Mouse (Mus musculus) liver, embryonic 16.5 days (tissue): Measurements from ENCODE around the gene Lamb1. TPM values are rescaled to one million over a fixed set of nuclear protein-coding genes. Genes with fewer than 3 reads are reported as not detected.

ENCODE experiments used
- ATAC-seq: fragments of 200-750 bp; cut with Nextera tagmentation; 2 replicates; pipeline ENCODE4 v1.8.0; 2017; ENCODE audit warnings: low read depth, mild to moderate bottlenecking, moderate number of reproducible peaks, moderate library complexity
- H3K27ac ChIP-seq: fragments of 300-500 bp; sonication (generic); 2 replicates; pipeline ENCODE4 v1.5.1; 2014; ENCODE audit warnings: mild to moderate bottlenecking, low read length
- H3K27me3 ChIP-seq: fragments of 300-500 bp; sonication (generic); 2 replicates; pipeline ENCODE4 v1.6.1; 2014; ENCODE audit warnings: low read depth, low read length, mixed read lengths; ENCODE audit not compliant: control insufficient read depth, insufficient read depth
- H3K36me3 ChIP-seq: fragments of 300-500 bp; sonication (generic); 2 replicates; pipeline ENCODE4 v1.6.1; 2014; ENCODE audit warnings: mild to moderate bottlenecking; ENCODE audit not compliant: control insufficient read depth, insufficient read depth
- H3K4me1 ChIP-seq: fragments of 300-500 bp; sonication (generic); 2 replicates; pipeline ENCODE4 v1.6.1; 2014; ENCODE audit warnings: low read depth, low read length, mixed read lengths; ENCODE audit not compliant: control insufficient read depth
- H3K4me2 ChIP-seq: fragments of 300-500 bp; sonication (generic); 2 replicates; pipeline ENCODE4 v1.6.1; 2014; ENCODE audit warnings: low read depth, low read length, mixed read lengths
- H3K4me3 ChIP-seq: fragments of 300-500 bp; sonication (generic); 2 replicates; pipeline ENCODE4 v1.5.1; 2014; ENCODE audit warnings: low read depth, mild to moderate bottlenecking, low read length
- H3K9ac ChIP-seq: fragments of 300-500 bp; sonication (generic); 2 replicates; pipeline ENCODE4 v1.6.1; 2014; ENCODE audit warnings: low read depth, low read length
- H3K9me3 ChIP-seq: fragments of 300-500 bp; sonication (generic); replicated peaks from 2 replicates; pipeline ENCODE4 v1.6.1; 2016; ENCODE audit warnings: low read length; ENCODE audit not compliant: control insufficient read depth
- WGBS: fragments of 180-500 bp; shearing (Covaris S2); extraction: QIAGEN DNeasy Blood & Tissue Kit; methylation state at CpG from one replicate; pipeline ENCODE4 v1.1.7; 2014; ENCODE audit not compliant: insufficient replicate concordance; 5-methylcytosine and 5-hydroxymethylcytosine counted together
- polyA plus RNA-seq: library from polyadenylated mRNA; unstranded; fragments of >200 nt; fragmentation: Nextera tagmentation; extraction: Ambion mirVana; gene quantifications from 2 replicates; pipeline ENCODE4 v1.2.1, GENCODE M21; 2015

Lamb1 gene
- polyA plus RNA-seq, 1 experiment from 2014 or later, result 6.0 TPM

- H3K36me3 ChIP-seq, result no peaks in the 10 kb centered on the region
- no peak overlapping the region for H3K9ac ChIP-seq
- H3K27me3 ChIP-seq, result no peaks in the 10 kb centered on the region
- no peaks in the 10 kb centered on the region for H3K9me3 ChIP-seq
- no peaks in the 10 kb centered on the region for H3K4me1 ChIP-seq
- H3K27ac ChIP-seq, result no peak overlapping the region
- WGBS, result 56% methylated on average over 4 of the region's 4 CpGs
- no peak for ATAC-seq
- H3K4me3 ChIP-seq, result no peak overlapping the region
- H3K4me2 ChIP-seq, result no peak overlapping the region
These were observed 18.6 kb downstream of the Lamb1 start for GRCm38 (mm10) chr12:31283617-31284136.

- H3K9me3 ChIP-seq, result no peaks in the 10 kb centered on the region
- no peak overlapping the region for H3K9ac ChIP-seq
- H3K27ac ChIP-seq, result no peak overlapping the region
- H3K4me2 ChIP-seq, result no peak overlapping the region
- no peaks in the 10 kb centered on the region for H3K27me3 ChIP-seq
- no peak overlapping the region for H3K4me3 ChIP-seq
- peaks cover 3% of the 10 kb centered on the region for H3K4me1 ChIP-seq
- ATAC-seq, result no peak
- WGBS, result 73% methylated on average over 10 of the region's 10 CpGs
- no peaks in the 10 kb centered on the region for H3K36me3 ChIP-seq
These were observed 24.0 kb downstream of the Lamb1 start for GRCm38 (mm10) chr12:31289046-31289445.

- no peak overlapping the region for H3K27ac ChIP-seq
- ATAC-seq, result no peak
- peaks cover 3% of the 10 kb centered on the region for H3K4me1 ChIP-seq
- no peak overlapping the region for H3K4me3 ChIP-seq
- no peak overlapping the region for H3K9ac ChIP-seq
- H3K4me2 ChIP-seq, result no peak overlapping the region
- H3K9me3 ChIP-seq, result no peaks in the 10 kb centered on the region
- H3K27me3 ChIP-seq, result no peaks in the 10 kb centered on the region
- 52% methylated on average over 3 of the region's 3 CpGs for WGBS
- no peaks in the 10 kb centered on the region for H3K36me3 ChIP-seq
These were observed 25.9 kb downstream of the Lamb1 start for GRCm38 (mm10) chr12:31290951-31291350.

GRCm38 (mm10) chr12:31293361-31294142, 28.5 kb downstream of the Lamb1 start:
- H3K36me3 ChIP-seq, result no peaks in the 10 kb centered on the region
- H3K27ac ChIP-seq, result no peak overlapping the region
- no peaks in the 10 kb centered on the region for H3K9me3 ChIP-seq
- peaks cover 3% of the 10 kb centered on the region for H3K4me1 ChIP-seq
- 39% methylated on average over 15 of the region's 15 CpGs for WGBS
- no peaks in the 10 kb centered on the region for H3K27me3 ChIP-seq
- peak; percentile 22; the same call in 1 of the 2 replicates for ATAC-seq
- no peak overlapping the region for H3K4me3 ChIP-seq
- no peak overlapping the region for H3K9ac ChIP-seq
- H3K4me2 ChIP-seq, result no peak overlapping the region

GRCm38 (mm10) chr12:31294526-31294925, 29.5 kb downstream of the Lamb1 start:
- Histone ChIP-seq H3K4me2 (no peak overlapping the region), H3K9ac (no peak overlapping the region), H3K4me1 (peaks cover 3% of the 10 kb centered on the region), H3K27me3 (no peaks in the 10 kb centered on the region), H3K27ac (no peak overlapping the region), H3K9me3 (no peaks in the 10 kb centered on the region), H3K36me3 (no peaks in the 10 kb centered on the region), H3K4me3 (no peak overlapping the region)
- 52% methylated on average over 10 of the region's 10 CpGs for WGBS
- peak; percentile 89 for ATAC-seq

GRCm38 (mm10) chr12:31294996-31295395, 30.0 kb downstream of the Lamb1 start:
- no peak for ATAC-seq
- peaks cover 3% of the 10 kb centered on the region for H3K4me1 ChIP-seq
- H3K36me3 ChIP-seq, result no peaks in the 10 kb centered on the region
- H3K4me2 ChIP-seq, result no peak overlapping the region
- H3K9me3 ChIP-seq, result no peaks in the 10 kb centered on the region
- H3K27ac ChIP-seq, result no peak overlapping the region
- no peak overlapping the region for H3K9ac ChIP-seq
- H3K27me3 ChIP-seq, result no peaks in the 10 kb centered on the region
- WGBS, result 72% methylated on average over 11 of the region's 11 CpGs
- no peak overlapping the region for H3K4me3 ChIP-seq

GRCm38 (mm10) chr12:31295505-31295904, 30.5 kb downstream of the Lamb1 start:
- H3K9ac ChIP-seq, result no peak overlapping the region
- peaks cover 3% of the 10 kb centered on the region for H3K4me1 ChIP-seq
- 45% methylated on average over 3 of the region's 3 CpGs for WGBS
- no peaks in the 10 kb centered on the region for H3K27me3 ChIP-seq
- no peaks in the 10 kb centered on the region for H3K36me3 ChIP-seq
- no peak for ATAC-seq
- no peaks in the 10 kb centered on the region for H3K9me3 ChIP-seq
- H3K4me3 ChIP-seq, result no peak overlapping the region
- no peak overlapping the region for H3K4me2 ChIP-seq
- no peak overlapping the region for H3K27ac ChIP-seq

GRCm38 (mm10) chr12:31296097-31296496, 31.1 kb downstream of the Lamb1 start:
- Histone ChIP-seq H3K9ac (no peak overlapping the region), H3K4me1 (peaks cover 3% of the 10 kb centered on the region), H3K27ac (no peak overlapping the region), H3K9me3 (no peaks in the 10 kb centered on the region), H3K27me3 (no peaks in the 10 kb centered on the region), H3K4me2 (no peak overlapping the region), H3K4me3 (no peak overlapping the region), H3K36me3 (no peaks in the 10 kb centered on the region)
- ATAC-seq, result no peak
- 30% methylated on average over 4 of the region's 4 CpGs for WGBS

- no peaks in the 10 kb centered on the region for H3K36me3 ChIP-seq
- no peaks in the 10 kb centered on the region for H3K9me3 ChIP-seq
- H3K27ac ChIP-seq, result no peak overlapping the region
- no peak for ATAC-seq
- peaks cover 3% of the 10 kb centered on the region for H3K4me1 ChIP-seq
- 67% methylated on average over 4 of the region's 4 CpGs for WGBS
- no peak overlapping the region for H3K4me3 ChIP-seq
- H3K27me3 ChIP-seq, result no peaks in the 10 kb centered on the region
- H3K9ac ChIP-seq, result no peak overlapping the region
- H3K4me2 ChIP-seq, result no peak overlapping the region
These were observed 33.1 kb downstream of the Lamb1 start for GRCm38 (mm10) chr12:31298122-31298521.
